Mouse (Mus musculus) olfactory bulb, adult 2 months (tissue): ENCODE results near the gene Slc6a2.

ENCODE experiments used
- CTCF ChIP-seq: fragments of 200-500 bp; IDR thresholded peaks from 2 replicates; pipeline ENCODE4 v1.5.1; 2012; ENCODE audit warnings: low read depth, mild to moderate bottlenecking, low read length, moderate library complexity; ENCODE audit not compliant: insufficient read depth
- POLR2A ChIP-seq: fragments of 200-500 bp; IDR thresholded peaks from 2 replicates; pipeline ENCODE4 v1.6.1; 2012; ENCODE audit warnings: mild to moderate bottlenecking, low read depth, low read length, moderate library complexity; ENCODE audit not compliant: insufficient read depth

GRCm38 (mm10) chr8:93040776-93041567 lies 81.1 kb downstream of the Slc6a2 start:
- TF ChIP-seq POLR2A (no peak), CTCF (no peak)
